Mouse (Mus musculus) liver, embryonic 13.5 days (tissue): ENCODE results near the gene Psmb7. TPM values are rescaled to one million over a fixed set of nuclear protein-coding genes. Genes with fewer than 3 reads are reported as not detected.

ENCODE experiments used
- ATAC-seq: fragments of 200-750 bp; cut with Nextera tagmentation; 2 replicates; pipeline ENCODE4 v1.8.0; 2017; ENCODE audit warnings: low read depth, mild to moderate bottlenecking, moderate number of reproducible peaks, moderate library complexity
- DNase-seq: peaks from one replicate; pipeline ENCODE4 v3.0.0; 2022
- H3K27ac ChIP-seq: fragments of 300-500 bp; sonication (generic); 2 replicates; pipeline ENCODE4 v1.5.1; 2015; ENCODE audit warnings: moderate library complexity, mild to moderate bottlenecking, inconsistent platforms
- H3K27me3 ChIP-seq: fragments of 300-500 bp; sonication (generic); 2 replicates; pipeline ENCODE4 v1.6.1; 2015; ENCODE audit warnings: mild to moderate bottlenecking, inconsistent platforms
- H3K36me3 ChIP-seq: fragments of 300-500 bp; sonication (generic); 2 replicates; pipeline ENCODE4 v1.6.1; 2015; ENCODE audit warnings: mild to moderate bottlenecking, inconsistent platforms
- H3K4me1 ChIP-seq: fragments of 300-500 bp; sonication (generic); replicated peaks from 2 replicates; pipeline ENCODE4 v1.6.1; 2015; ENCODE audit warnings: inconsistent platforms
- H3K4me2 ChIP-seq: fragments of 300-500 bp; sonication (generic); 2 replicates; pipeline ENCODE4 v1.6.1; 2015; ENCODE audit warnings: inconsistent platforms, mild to moderate bottlenecking, moderate library complexity
- H3K4me3 ChIP-seq: fragments of 300-500 bp; sonication (generic); replicated peaks from 2 replicates; pipeline ENCODE4 v1.5.1; 2015; ENCODE audit warnings: mild to moderate bottlenecking, inconsistent platforms
- H3K9ac ChIP-seq: fragments of 300-500 bp; sonication (generic); 2 replicates; pipeline ENCODE4 v1.6.1; 2015; ENCODE audit warnings: mild to moderate bottlenecking, inconsistent platforms
- H3K9me3 ChIP-seq: fragments of 300-500 bp; sonication (generic); replicated peaks from 2 replicates; pipeline ENCODE4 v1.6.1; 2016; ENCODE audit warnings: inconsistent platforms
- WGBS: fragments of 180-500 bp; shearing (Covaris S2); methylation state at CpG from one replicate; pipeline ENCODE4 v1.1.7; 2015; ENCODE audit not compliant: insufficient replicate concordance; 5-methylcytosine and 5-hydroxymethylcytosine counted together
- polyA plus RNA-seq: library from polyadenylated mRNA; unstranded; fragments of >200 nt; fragmentation: Nextera tagmentation; extraction: Ambion mirVana; gene quantifications from 2 replicates; pipeline ENCODE4 v1.2.1, GENCODE M21; 2015

Psmb7 gene
- polyA plus RNA-seq, 1 experiment from 2014 or later, result 213 TPM

- Histone ChIP-seq H3K9ac (no peak overlapping the region), H3K27ac (no peak overlapping the region), H3K4me2 (no peak overlapping the region), H3K4me1 (peaks cover 11% of the 10 kb centered on the region), H3K27me3 (no peaks in the 10 kb centered on the region), H3K36me3 (peaks cover 84% of the 10 kb centered on the region), H3K9me3 (no peaks in the 10 kb centered on the region), H3K4me3 (no peak overlapping the region)
- WGBS, result 72% methylated on average over 4 of the region's 4 CpGs
- DNase-seq, result no peak
- no peak for ATAC-seq
Measured at GRCm38 (mm10) chr2:38637716-38638267, 6.1 kb downstream of the Psmb7 start.

- Histone ChIP-seq H3K27me3 (no peaks in the 10 kb centered on the region), H3K4me3 (no peak overlapping the region), H3K36me3 (peaks cover 94% of the 10 kb centered on the region), H3K9ac (no peak overlapping the region), H3K9me3 (no peaks in the 10 kb centered on the region), H3K4me2 (no peak overlapping the region), H3K27ac (no peak overlapping the region), H3K4me1 (no peaks in the 10 kb centered on the region)
- ATAC-seq (no peak), DNase-seq (no peak)
- WGBS, result 71% methylated on average over 2 of the region's 2 CpGs
Measured at GRCm38 (mm10) chr2:38630574-38630973, 13.3 kb downstream of the Psmb7 start.

- WGBS, result 86% methylated on average over 3 of the region's 3 CpGs
- H3K4me1 ChIP-seq, result 0 out of 2 replicates have a peak, but pooled peaks cover 4% of the 10 kb centered on the region
- no peak overlapping the region for H3K4me3 ChIP-seq
- no peak overlapping the region for H3K4me2 ChIP-seq
- H3K27ac ChIP-seq, result no peak overlapping the region
- peaks cover 93% of the 10 kb centered on the region for H3K36me3 ChIP-seq
- no peak overlapping the region for H3K9ac ChIP-seq
- DNase-seq, result no peak
- no peaks in the 10 kb centered on the region for H3K9me3 ChIP-seq
- no peaks in the 10 kb centered on the region for H3K27me3 ChIP-seq
- no peak for ATAC-seq
Measured at GRCm38 (mm10) chr2:38629451-38629850, 14.4 kb downstream of the Psmb7 start.

- H3K4me3 ChIP-seq, result no peak overlapping the region
- peaks cover 4% of the 10 kb centered on the region; the same call in 1 of the 2 replicates for H3K4me1 ChIP-seq
- ATAC-seq (no peak), DNase-seq (no peak)
- 91% methylated on average over 4 of the region's 4 CpGs for WGBS
- H3K36me3 ChIP-seq, result peaks cover 91% of the 10 kb centered on the region
- H3K4me2 ChIP-seq, result no peak overlapping the region
- H3K9ac ChIP-seq, result no peak overlapping the region
- H3K9me3 ChIP-seq, result no peaks in the 10 kb centered on the region
- no peaks in the 10 kb centered on the region for H3K27me3 ChIP-seq
- H3K27ac ChIP-seq, result no peak overlapping the region
Measured at GRCm38 (mm10) chr2:38628801-38629200, 15.1 kb downstream of the Psmb7 start.

- ATAC-seq (no peak), DNase-seq (no peak)
- H3K27ac ChIP-seq, result no peak overlapping the region
- no peaks in the 10 kb centered on the region for H3K27me3 ChIP-seq
- no peaks in the 10 kb centered on the region for H3K9me3 ChIP-seq
- no peak overlapping the region for H3K4me2 ChIP-seq
- peaks cover 10% of the 10 kb centered on the region for H3K4me1 ChIP-seq
- no peak overlapping the region for H3K4me3 ChIP-seq
- WGBS, result 77% methylated on average over 8 of the region's 8 CpGs
- no peak overlapping the region for H3K9ac ChIP-seq
- H3K36me3 ChIP-seq, result peaks cover 51% of the 10 kb centered on the region
Measured at GRCm38 (mm10) chr2:38623821-38624590, 19.9 kb downstream of the Psmb7 start.

GRCm38 (mm10) chr2:38623411-38623810 is 20.5 kb downstream of the Psmb7 start:
- no peak for DNase-seq
- WGBS, result 62% methylated on average over 3 of the region's 3 CpGs

GRCm38 (mm10) chr2:38621610-38622021 is 22.3 kb downstream of the Psmb7 start:
- WGBS, result 65% methylated on average over 6 of the region's 6 CpGs
- Histone ChIP-seq H3K27me3 (no peaks in the 10 kb centered on the region), H3K9me3 (no peaks in the 10 kb centered on the region), H3K4me1 (peaks cover 13% of the 10 kb centered on the region), H3K36me3 (peaks cover 46% of the 10 kb centered on the region), H3K9ac (no peak overlapping the region), H3K4me3 (no peak overlapping the region), H3K27ac (no peak overlapping the region), H3K4me2 (no peak overlapping the region)
- no peak for DNase-seq
- ATAC-seq, result no peak

More at GRCm38 (mm10) chr2:38623411-38623810, 20.5 kb downstream of the Psmb7 start:
- Histone ChIP-seq H3K9ac (no peak overlapping the region), H3K4me3 (no peak overlapping the region), H3K36me3 (peaks cover 48% of the 10 kb centered on the region), H3K4me1 (peaks cover 10% of the 10 kb centered on the region), H3K4me2 (no peak overlapping the region), H3K27me3 (no peaks in the 10 kb centered on the region), H3K27ac (no peak overlapping the region), H3K9me3 (no peaks in the 10 kb centered on the region)
- no peak for ATAC-seq

- Histone ChIP-seq H3K36me3 (peaks cover 42% of the 10 kb centered on the region), H3K4me2 (no peak overlapping the region), H3K27ac (no peak overlapping the region), H3K9ac (no peak overlapping the region), H3K9me3 (no peaks in the 10 kb centered on the region), H3K4me1 (peaks cover 13% of the 10 kb centered on the region), H3K4me3 (no peak overlapping the region), H3K27me3 (no peaks in the 10 kb centered on the region)
- ATAC-seq (no peak), DNase-seq (no peak)
- 72% methylated on average over 4 of the region's 4 CpGs for WGBS
Measured at GRCm38 (mm10) chr2:38621076-38621475, 22.8 kb downstream of the Psmb7 start.

- Histone ChIP-seq H3K9me3 (no peaks in the 10 kb centered on the region), H3K36me3 (peaks cover 29% of the 10 kb centered on the region), H3K4me3 (no peak overlapping the region), H3K4me2 (no peak overlapping the region), H3K27ac (no peak overlapping the region), H3K4me1 (peaks cover 15% of the 10 kb centered on the region), H3K27me3 (no peaks in the 10 kb centered on the region), H3K9ac (no peak overlapping the region)
- WGBS, result 79% methylated on average over 4 of the region's 4 CpGs
- ATAC-seq (no peak), DNase-seq (no peak)
Measured at GRCm38 (mm10) chr2:38619777-38620176, 24.1 kb downstream of the Psmb7 start.

- H3K4me2 ChIP-seq, result no peak overlapping the region
- DNase-seq (no peak), ATAC-seq (no peak)
- H3K36me3 ChIP-seq, result peaks cover 37% of the 10 kb centered on the region
- no peaks in the 10 kb centered on the region for H3K27me3 ChIP-seq
- no peak overlapping the region for H3K9ac ChIP-seq
- no peak overlapping the region for H3K4me3 ChIP-seq
- peaks cover 22% of the 10 kb centered on the region for H3K4me1 ChIP-seq
- H3K27ac ChIP-seq, result no peak overlapping the region
- H3K9me3 ChIP-seq, result no peaks in the 10 kb centered on the region
- 73% methylated on average over 5 of the region's 5 CpGs for WGBS
Measured at GRCm38 (mm10) chr2:38616956-38617872, 26.7 kb downstream of the Psmb7 start.

GRCm38 (mm10) chr2:38616072-38616471 is 27.8 kb downstream of the Psmb7 start:
- peak; percentile 8 for DNase-seq
- no peak overlapping the region for H3K27ac ChIP-seq
- no peak overlapping the region for H3K4me2 ChIP-seq
- peaks cover 19% of the 10 kb centered on the region for H3K4me1 ChIP-seq
- H3K9me3 ChIP-seq, result no peaks in the 10 kb centered on the region
- no peaks in the 10 kb centered on the region for H3K27me3 ChIP-seq
- peaks cover 34% of the 10 kb centered on the region for H3K36me3 ChIP-seq
- 52% methylated on average over 4 of the region's 4 CpGs for WGBS
- no peak for ATAC-seq
- H3K4me3 ChIP-seq, result no peak overlapping the region
- H3K9ac ChIP-seq, result no peak overlapping the region
